Mouse (Mus musculus) intestine, postnatal 0 days (tissue): ENCODE data around the gene Smad5. TPM values are rescaled to one million over a fixed set of nuclear protein-coding genes. Genes with fewer than 3 reads are reported as not detected.

ENCODE experiments used
- ATAC-seq: fragments of 200-750 bp; cut with Nextera tagmentation; 2 replicates; pipeline ENCODE4 v1.8.0; 2017; ENCODE audit warnings: mild to moderate bottlenecking, moderate TSS enrichment, moderate library complexity
- H3K27ac ChIP-seq: fragments of 300-500 bp; sonication (generic); 2 replicates; pipeline ENCODE4 v1.5.1; 2014; ENCODE audit warnings: mild to moderate bottlenecking, low read depth, low read length, moderate library complexity
- H3K27me3 ChIP-seq: fragments of 300-500 bp; sonication (generic); replicated peaks from 2 replicates; pipeline ENCODE4 v1.6.1; 2014; ENCODE audit warnings: low read length, mixed read lengths; ENCODE audit not compliant: control insufficient read depth, insufficient read depth
- H3K36me3 ChIP-seq: fragments of 300-500 bp; sonication (generic); 2 replicates; pipeline ENCODE4 v1.6.1; 2014; ENCODE audit warnings: mild to moderate bottlenecking, moderate library complexity; ENCODE audit not compliant: control insufficient read depth, insufficient read depth
- H3K4me1 ChIP-seq: fragments of 300-500 bp; sonication (generic); replicated peaks from 2 replicates; pipeline ENCODE4 v1.6.1; 2014; ENCODE audit warnings: antibody characterized with exemption, low read length, mixed read lengths; ENCODE audit not compliant: control insufficient read depth, insufficient read depth
- H3K4me2 ChIP-seq: fragments of 300-500 bp; sonication (generic); replicated peaks from 2 replicates; pipeline ENCODE4 v1.6.1; 2014; ENCODE audit warnings: low read depth, mild to moderate bottlenecking, moderate library complexity
- H3K4me3 ChIP-seq: fragments of 300-500 bp; sonication (generic); 2 replicates; pipeline ENCODE4 v1.5.1; 2014; ENCODE audit warnings: low read depth, low read length
- H3K9ac ChIP-seq: fragments of 300-500 bp; sonication (generic); 2 replicates; pipeline ENCODE4 v1.6.1; 2014; ENCODE audit warnings: mild to moderate bottlenecking, low read depth, low read length
- H3K9me3 ChIP-seq: fragments of 300-500 bp; sonication (generic); 2 replicates; pipeline ENCODE4 v1.6.1; 2016; ENCODE audit warnings: mixed run types; ENCODE audit not compliant: control insufficient read depth
- CTCF ChIP-seq: sonication (generic); IDR thresholded peaks from 2 replicates; pipeline ENCODE4 v1.5.1; 2016; ENCODE audit warnings: low read depth, mild to moderate bottlenecking, control low read depth, antibody characterized with exemption, moderate library complexity
- WGBS: fragments of 180-500 bp; shearing (Covaris S2); extraction: QIAGEN DNeasy Blood & Tissue Kit; methylation state at CpG from one replicate; pipeline ENCODE4 v1.1.7; 2014; 5-methylcytosine and 5-hydroxymethylcytosine counted together
- polyA plus RNA-seq: library from polyadenylated mRNA; unstranded; fragments of >200 nt; fragmentation: Nextera tagmentation; extraction: Ambion mirVana; gene quantifications from 2 replicates; pipeline ENCODE4 v1.2.1, GENCODE M21; 2015

Gene Smad5
- polyA plus RNA-seq = 8.5 and 11.9 TPM in 2 replicates

- peak; percentile 88 for ATAC-seq
- peak within 1 kb of the TSS; percentile 70 for H3K4me3 ChIP-seq
- H3K4me2 ChIP-seq = peak within 1 kb of the TSS; percentile 75
- H3K9me3 ChIP-seq = no peaks in the 10 kb centered on the region
- H3K27ac ChIP-seq = peak within 1 kb of the TSS; percentile 100
- WGBS = 4% methylated on average over 42 of the region's 62 CpGs
- no peaks in the 10 kb centered on the region for H3K36me3 ChIP-seq
- peak within 1 kb of the TSS; percentile 93 for H3K9ac ChIP-seq
- no peaks in the 10 kb centered on the region for H3K27me3 ChIP-seq
- no peaks in the 10 kb centered on the region; the same call in 1 of the 2 replicates for H3K4me1 ChIP-seq
- TF ChIP-seq CTCF = no peak
Observed at GRCm38 (mm10) chr13:56702469-56703221, at the start of gene Smad5. Gene Smad5 (plus strand): TSS chr13:56703010.

GRCm38 (mm10) chr13:56654176-56654575, 48.6 kb upstream of the Smad5 start:
- WGBS = 83% methylated on average over 5 of the region's 5 CpGs
- no peak for TF ChIP-seq CTCF

DNA sequence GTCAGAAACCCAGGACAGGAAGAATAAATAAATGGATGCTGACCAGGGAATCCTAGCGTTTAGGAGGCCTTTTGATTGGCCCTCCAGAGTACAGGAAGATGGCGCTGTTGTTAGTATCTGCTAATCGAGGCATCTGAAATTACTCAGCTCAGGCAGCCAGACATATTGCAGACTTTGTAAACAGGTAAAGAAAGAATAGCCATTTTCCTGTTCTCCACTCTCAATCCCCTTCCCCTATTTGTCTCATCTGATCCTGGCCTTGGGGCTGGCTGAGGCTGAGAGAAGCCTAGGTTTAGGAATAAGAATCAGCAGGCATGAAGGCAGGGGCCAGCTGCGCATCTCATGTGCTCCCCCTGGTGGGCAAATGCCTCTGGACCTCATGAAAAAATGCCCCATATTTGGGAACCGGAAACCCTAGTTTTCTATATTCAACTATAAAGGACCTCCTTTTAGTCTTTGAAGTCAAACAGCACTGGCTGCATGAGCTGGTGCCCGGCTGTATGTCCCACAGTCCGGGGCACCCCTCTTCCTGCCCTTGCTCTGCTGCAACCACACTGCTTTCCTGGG, 44.8 kb upstream of the Smad5 start:
- no peak overlapping the region for H3K4me3 ChIP-seq
- no peak overlapping the region for H3K27ac ChIP-seq
- H3K36me3 ChIP-seq = no peaks in the 10 kb centered on the region
- no peaks in the 10 kb centered on the region for H3K4me1 ChIP-seq
- no peaks in the 10 kb centered on the region for H3K9me3 ChIP-seq
- WGBS = 36% methylated on average over 7 of the region's 7 CpGs
- H3K9ac ChIP-seq = no peak overlapping the region
- H3K27me3 ChIP-seq = no peaks in the 10 kb centered on the region
- TF ChIP-seq CTCF = peak; percentile 91
- H3K4me2 ChIP-seq = no peak overlapping the region
- no peak for ATAC-seq

More at GRCm38 (mm10) chr13:56654176-56654575, 48.6 kb upstream of the Smad5 start:
- Histone ChIP-seq H3K27me3 (no peaks in the 10 kb centered on the region), H3K36me3 (no peaks in the 10 kb centered on the region), H3K4me2 (no peak overlapping the region), H3K4me3 (no peak overlapping the region), H3K9me3 (no peaks in the 10 kb centered on the region), H3K27ac (no peak overlapping the region), H3K4me1 (no peaks in the 10 kb centered on the region), H3K9ac (no peak overlapping the region)
- ATAC-seq = 0 out of 2 replicates have a peak, but pooled peaks have one; percentile 20

DNA sequence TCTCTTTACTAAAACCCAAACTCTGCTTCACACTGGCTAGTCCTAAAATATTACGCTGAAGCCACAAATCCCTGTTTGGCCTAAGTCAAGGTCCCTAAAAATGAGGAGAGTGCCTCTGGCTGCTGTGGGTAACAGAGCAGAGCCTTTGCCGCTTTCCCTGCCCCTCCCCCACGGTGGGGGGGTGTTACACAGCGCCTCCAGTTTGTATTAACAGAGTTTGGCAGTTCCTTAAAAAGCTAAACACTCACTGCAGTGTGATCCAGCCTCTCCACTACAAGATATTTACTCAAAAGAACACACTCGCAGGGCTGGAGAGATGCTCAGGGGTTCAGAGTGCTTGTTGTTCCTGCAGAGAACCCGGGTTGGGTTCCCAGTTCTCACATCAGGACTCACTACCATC, 43.9 kb upstream of the Smad5 start:
- Histone ChIP-seq H3K4me2 (no peak overlapping the region), H3K4me3 (no peak overlapping the region), H3K9me3 (no peaks in the 10 kb centered on the region), H3K4me1 (no peaks in the 10 kb centered on the region), H3K27me3 (no peaks in the 10 kb centered on the region), H3K36me3 (no peaks in the 10 kb centered on the region), H3K27ac (no peak overlapping the region), H3K9ac (no peak overlapping the region)
- TF ChIP-seq CTCF = no peak
- 59% methylated on average over 6 of the region's 6 CpGs for WGBS
- ATAC-seq = no peak

- TF ChIP-seq CTCF = no peak
- no peak overlapping the region for H3K4me3 ChIP-seq
- 55% methylated on average over 7 of the region's 7 CpGs for WGBS
- H3K9me3 ChIP-seq = no peaks in the 10 kb centered on the region
- no peaks in the 10 kb centered on the region for H3K4me1 ChIP-seq
- H3K27me3 ChIP-seq = no peaks in the 10 kb centered on the region
- H3K36me3 ChIP-seq = no peaks in the 10 kb centered on the region
- no peak for ATAC-seq
- no peak overlapping the region for H3K9ac ChIP-seq
- no peak overlapping the region for H3K4me2 ChIP-seq
- no peak overlapping the region for H3K27ac ChIP-seq
Observed at GRCm38 (mm10) chr13:56661914-56662621, 40.7 kb upstream of the Smad5 start.
